Mouse (Mus musculus): ENCODE results near the gene Adgrv1. TPM values are rescaled to one million over a fixed set of nuclear protein-coding genes. Genes with fewer than 3 reads are reported as not detected.
A peak's percentile ranks its signal among the peaks of the same experiment; 100 is the strongest.

Gene Adgrv1
- polyA plus RNA-seq, 1 experiment from 2014 or later = 4.6 TPM

- Histone ChIP-seq H3K9ac (ENCODE audit: low read depth, low read length) (no peak overlapping the region), H3K9me3 (ENCODE audit: control insufficient read depth, low read length) (no peaks in the 10 kb centered on the region), H3K4me1 (ENCODE audit: control insufficient read depth, insufficient read depth, low read length) (no peaks in the 10 kb centered on the region), H3K4me3 (ENCODE audit: low read length) (no peak overlapping the region), H3K4me2 (replicated peaks; ENCODE audit: low read depth, low read length) (no peak overlapping the region), H3K36me3 (ENCODE audit: control insufficient read depth, insufficient read depth, low read length) (no peaks in the 10 kb centered on the region), H3K27ac (ENCODE audit: low read depth, low read length) (no peak overlapping the region), H3K27me3 (ENCODE audit: control insufficient read depth, insufficient read depth, low read length) (no peaks in the 10 kb centered on the region)
- ATAC-seq (ENCODE audit: low FRiP score, low TSS enrichment) = no peak
- 95% methylated on average over 3 of the region's 3 CpGs for WGBS
Observed at GRCm38 (mm10) chr13:81402826-81403225, 230.1 kb downstream of the Adgrv1 start.

GRCm38 (mm10) chr13:81402191-81402590 lies 230.8 kb downstream of the Adgrv1 start:
- Histone ChIP-seq H3K36me3 (ENCODE audit: control insufficient read depth, insufficient read depth, low read length) (no peaks in the 10 kb centered on the region), H3K4me3 (ENCODE audit: low read length) (no peak overlapping the region), H3K27ac (ENCODE audit: low read depth, low read length) (no peak overlapping the region), H3K9me3 (ENCODE audit: control insufficient read depth, low read length) (no peaks in the 10 kb centered on the region), H3K27me3 (ENCODE audit: control insufficient read depth, insufficient read depth, low read length) (no peaks in the 10 kb centered on the region), H3K4me2 (replicated peaks; ENCODE audit: low read depth, low read length) (no peak overlapping the region), H3K4me1 (ENCODE audit: control insufficient read depth, insufficient read depth, low read length) (no peaks in the 10 kb centered on the region), H3K9ac (ENCODE audit: low read depth, low read length) (no peak overlapping the region)
- ATAC-seq (ENCODE audit: low FRiP score, low TSS enrichment) = no peak
- WGBS = 43% methylated on average over 2 of the region's 2 CpGs

- Histone ChIP-seq H3K4me3 (ENCODE audit: low read length) (no peak overlapping the region), H3K9ac (ENCODE audit: low read depth, low read length) (no peak overlapping the region), H3K36me3 (ENCODE audit: control insufficient read depth, insufficient read depth, low read length) (no peaks in the 10 kb centered on the region), H3K4me2 (replicated peaks; ENCODE audit: low read depth, low read length) (no peak overlapping the region), H3K4me1 (ENCODE audit: control insufficient read depth, insufficient read depth, low read length) (no peaks in the 10 kb centered on the region), H3K27me3 (ENCODE audit: control insufficient read depth, insufficient read depth, low read length) (no peaks in the 10 kb centered on the region), H3K27ac (ENCODE audit: low read depth, low read length) (no peak overlapping the region), H3K9me3 (ENCODE audit: control insufficient read depth, low read length) (no peaks in the 10 kb centered on the region)
- no peak for ATAC-seq (ENCODE audit: low FRiP score, low TSS enrichment)
- 91% methylated on average over 1 of the region's 1 CpGs for WGBS
Observed at GRCm38 (mm10) chr13:81401742-81402141, 231.2 kb downstream of the Adgrv1 start.

GRCm38 (mm10) chr13:81385597-81386362 lies 247.2 kb downstream of the Adgrv1 start:
- no peak overlapping the region for H3K4me2 ChIP-seq (replicated peaks; ENCODE audit: low read depth, low read length)
- H3K9me3 ChIP-seq (ENCODE audit: control insufficient read depth, low read length) = no peaks in the 10 kb centered on the region
- H3K27me3 ChIP-seq (ENCODE audit: control insufficient read depth, insufficient read depth, low read length) = no peaks in the 10 kb centered on the region
- ATAC-seq (ENCODE audit: low FRiP score, low TSS enrichment) = 0 out of 2 replicates have a peak, but pooled peaks have one; percentile 12
- 77% methylated on average over 4 of the region's 4 CpGs for WGBS
- H3K36me3 ChIP-seq (ENCODE audit: control insufficient read depth, insufficient read depth, low read length) = no peaks in the 10 kb centered on the region
- no peak overlapping the region for H3K9ac ChIP-seq (ENCODE audit: low read depth, low read length)
- H3K27ac ChIP-seq (ENCODE audit: low read depth, low read length) = no peak overlapping the region
- H3K4me1 ChIP-seq (ENCODE audit: control insufficient read depth, insufficient read depth, low read length) = no peaks in the 10 kb centered on the region
- H3K4me3 ChIP-seq (ENCODE audit: low read length) = no peak overlapping the region

- no peaks in the 10 kb centered on the region for H3K36me3 ChIP-seq (ENCODE audit: control insufficient read depth, insufficient read depth, low read length)
- H3K4me2 ChIP-seq (replicated peaks; ENCODE audit: low read depth, low read length) = no peak overlapping the region
- no peak overlapping the region for H3K4me3 ChIP-seq (ENCODE audit: low read length)
- no peaks in the 10 kb centered on the region for H3K27me3 ChIP-seq (ENCODE audit: control insufficient read depth, insufficient read depth, low read length)
- no peak for ATAC-seq (ENCODE audit: low FRiP score, low TSS enrichment)
- no peak overlapping the region for H3K9ac ChIP-seq (ENCODE audit: low read depth, low read length)
- WGBS = 77% methylated on average over 4 of the region's 4 CpGs
- H3K9me3 ChIP-seq (ENCODE audit: control insufficient read depth, low read length) = no peaks in the 10 kb centered on the region
- no peaks in the 10 kb centered on the region for H3K4me1 ChIP-seq (ENCODE audit: control insufficient read depth, insufficient read depth, low read length)
- no peak overlapping the region for H3K27ac ChIP-seq (ENCODE audit: low read depth, low read length)
Observed at GRCm38 (mm10) chr13:81381835-81382234, 251.1 kb downstream of the Adgrv1 start.

- WGBS = 89% methylated on average over 5 of the region's 5 CpGs
- Histone ChIP-seq H3K4me3 (ENCODE audit: low read length) (no peak overlapping the region), H3K9me3 (ENCODE audit: control insufficient read depth, low read length) (no peaks in the 10 kb centered on the region), H3K4me2 (replicated peaks; ENCODE audit: low read depth, low read length) (no peak overlapping the region), H3K4me1 (ENCODE audit: control insufficient read depth, insufficient read depth, low read length) (no peaks in the 10 kb centered on the region), H3K27ac (ENCODE audit: low read depth, low read length) (no peak overlapping the region), H3K36me3 (ENCODE audit: control insufficient read depth, insufficient read depth, low read length) (no peaks in the 10 kb centered on the region), H3K27me3 (ENCODE audit: control insufficient read depth, insufficient read depth, low read length) (no peaks in the 10 kb centered on the region), H3K9ac (ENCODE audit: low read depth, low read length) (no peak overlapping the region)
- ATAC-seq (ENCODE audit: low FRiP score, low TSS enrichment) = no peak
Observed at GRCm38 (mm10) chr13:81370801-81371456, 262.0 kb downstream of the Adgrv1 start.

- Histone ChIP-seq H3K9ac (ENCODE audit: low read depth, low read length) (no peak overlapping the region), H3K36me3 (ENCODE audit: control insufficient read depth, insufficient read depth, low read length) (no peaks in the 10 kb centered on the region), H3K27me3 (ENCODE audit: control insufficient read depth, insufficient read depth, low read length) (no peaks in the 10 kb centered on the region), H3K9me3 (ENCODE audit: control insufficient read depth, low read length) (no peaks in the 10 kb centered on the region), H3K4me2 (replicated peaks; ENCODE audit: low read depth, low read length) (no peak overlapping the region), H3K4me1 (ENCODE audit: control insufficient read depth, insufficient read depth, low read length) (no peaks in the 10 kb centered on the region), H3K27ac (ENCODE audit: low read depth, low read length) (no peak overlapping the region), H3K4me3 (ENCODE audit: low read length) (no peak overlapping the region)
- 93% methylated on average over 6 of the region's 6 CpGs for WGBS
- ATAC-seq (ENCODE audit: low FRiP score, low TSS enrichment) = no peak
Observed at GRCm38 (mm10) chr13:81370196-81370595, 262.8 kb downstream of the Adgrv1 start.

GRCm38 (mm10) chr13:81369564-81369963 lies 263.4 kb downstream of the Adgrv1 start:
- Histone ChIP-seq H3K27me3 (ENCODE audit: control insufficient read depth, insufficient read depth, low read length) (no peaks in the 10 kb centered on the region), H3K4me3 (ENCODE audit: low read length) (no peak overlapping the region), H3K9ac (ENCODE audit: low read depth, low read length) (no peak overlapping the region), H3K4me2 (replicated peaks; ENCODE audit: low read depth, low read length) (no peak overlapping the region), H3K36me3 (ENCODE audit: control insufficient read depth, insufficient read depth, low read length) (no peaks in the 10 kb centered on the region), H3K27ac (ENCODE audit: low read depth, low read length) (no peak overlapping the region), H3K9me3 (ENCODE audit: control insufficient read depth, low read length) (no peaks in the 10 kb centered on the region), H3K4me1 (ENCODE audit: control insufficient read depth, insufficient read depth, low read length) (no peaks in the 10 kb centered on the region)
- WGBS = 82% methylated on average over 2 of the region's 2 CpGs
- ATAC-seq (ENCODE audit: low FRiP score, low TSS enrichment) = no peak

GRCm38 (mm10) chr13:81368987-81369386 lies 264.0 kb downstream of the Adgrv1 start:
- H3K36me3 ChIP-seq (ENCODE audit: control insufficient read depth, insufficient read depth, low read length) = no peaks in the 10 kb centered on the region
- H3K9me3 ChIP-seq (ENCODE audit: control insufficient read depth, low read length) = no peaks in the 10 kb centered on the region
- no peaks in the 10 kb centered on the region for H3K4me1 ChIP-seq (ENCODE audit: control insufficient read depth, insufficient read depth, low read length)
- H3K4me3 ChIP-seq (ENCODE audit: low read length) = no peak overlapping the region
- no peak overlapping the region for H3K4me2 ChIP-seq (replicated peaks; ENCODE audit: low read depth, low read length)
- no peaks in the 10 kb centered on the region for H3K27me3 ChIP-seq (ENCODE audit: control insufficient read depth, insufficient read depth, low read length)
- ATAC-seq (ENCODE audit: low FRiP score, low TSS enrichment) = no peak
- H3K27ac ChIP-seq (ENCODE audit: low read depth, low read length) = no peak overlapping the region
- WGBS = 72% methylated on average over 4 of the region's 4 CpGs
- H3K9ac ChIP-seq (ENCODE audit: low read depth, low read length) = no peak overlapping the region
